Mouse (Mus musculus) liver, embryonic 12.5 days (tissue): Measurements from ENCODE around the gene Emc8. TPM values are rescaled to one million over a fixed set of nuclear protein-coding genes. Genes with fewer than 3 reads are reported as not detected.

ENCODE experiments used
- ATAC-seq: fragments of 200-750 bp; cut with Nextera tagmentation; 2 replicates; pipeline ENCODE4 v1.8.0; 2017; ENCODE audit warnings: moderate number of reproducible peaks, mild to moderate bottlenecking, moderate library complexity
- H3K27ac ChIP-seq: fragments of 300-500 bp; sonication (generic); 2 replicates; pipeline ENCODE4 v1.5.1; 2016; ENCODE audit warnings: mild to moderate bottlenecking
- H3K27me3 ChIP-seq: fragments of 300-500 bp; sonication (generic); replicated peaks from 2 replicates; pipeline ENCODE4 v1.6.1; 2016; ENCODE audit warnings: mild to moderate bottlenecking, moderate library complexity
- H3K36me3 ChIP-seq: fragments of 300-500 bp; sonication (generic); 2 replicates; pipeline ENCODE4 v1.6.1; 2016; ENCODE audit warnings: mild to moderate bottlenecking, moderate library complexity
- H3K4me1 ChIP-seq: fragments of 300-500 bp; sonication (generic); 2 replicates; pipeline ENCODE4 v1.6.1; 2016
- H3K4me2 ChIP-seq: fragments of 300-500 bp; sonication (generic); 2 replicates; pipeline ENCODE4 v1.6.1; 2016; ENCODE audit warnings: mild to moderate bottlenecking, moderate library complexity
- H3K4me3 ChIP-seq: fragments of 300-500 bp; sonication (generic); 2 replicates; pipeline ENCODE4 v1.5.1; 2016; ENCODE audit warnings: mild to moderate bottlenecking, moderate library complexity
- H3K9ac ChIP-seq: fragments of 300-500 bp; sonication (generic); 2 replicates; pipeline ENCODE4 v1.6.1; 2016; ENCODE audit warnings: mild to moderate bottlenecking, moderate library complexity
- H3K9me3 ChIP-seq: fragments of 300-500 bp; sonication (generic); replicated peaks from 2 replicates; pipeline ENCODE4 v1.6.1; 2016; ENCODE audit warnings: mild to moderate bottlenecking, moderate library complexity
- WGBS: fragments of 180-500 bp; shearing (Covaris S2); methylation state at CpG from one replicate; pipeline ENCODE4 v1.1.7; 2016; ENCODE audit not compliant: insufficient replicate concordance; 5-methylcytosine and 5-hydroxymethylcytosine counted together
- polyA plus RNA-seq: library from polyadenylated mRNA; unstranded; fragments of >200 nt; fragmentation: Nextera tagmentation; extraction: Ambion mirVana; gene quantifications from 2 replicates; pipeline ENCODE4 v1.2.1, GENCODE M21; 2016

Emc8 gene
- polyA plus RNA-seq, 1 experiment from 2014 or later = 180 TPM

DNA sequence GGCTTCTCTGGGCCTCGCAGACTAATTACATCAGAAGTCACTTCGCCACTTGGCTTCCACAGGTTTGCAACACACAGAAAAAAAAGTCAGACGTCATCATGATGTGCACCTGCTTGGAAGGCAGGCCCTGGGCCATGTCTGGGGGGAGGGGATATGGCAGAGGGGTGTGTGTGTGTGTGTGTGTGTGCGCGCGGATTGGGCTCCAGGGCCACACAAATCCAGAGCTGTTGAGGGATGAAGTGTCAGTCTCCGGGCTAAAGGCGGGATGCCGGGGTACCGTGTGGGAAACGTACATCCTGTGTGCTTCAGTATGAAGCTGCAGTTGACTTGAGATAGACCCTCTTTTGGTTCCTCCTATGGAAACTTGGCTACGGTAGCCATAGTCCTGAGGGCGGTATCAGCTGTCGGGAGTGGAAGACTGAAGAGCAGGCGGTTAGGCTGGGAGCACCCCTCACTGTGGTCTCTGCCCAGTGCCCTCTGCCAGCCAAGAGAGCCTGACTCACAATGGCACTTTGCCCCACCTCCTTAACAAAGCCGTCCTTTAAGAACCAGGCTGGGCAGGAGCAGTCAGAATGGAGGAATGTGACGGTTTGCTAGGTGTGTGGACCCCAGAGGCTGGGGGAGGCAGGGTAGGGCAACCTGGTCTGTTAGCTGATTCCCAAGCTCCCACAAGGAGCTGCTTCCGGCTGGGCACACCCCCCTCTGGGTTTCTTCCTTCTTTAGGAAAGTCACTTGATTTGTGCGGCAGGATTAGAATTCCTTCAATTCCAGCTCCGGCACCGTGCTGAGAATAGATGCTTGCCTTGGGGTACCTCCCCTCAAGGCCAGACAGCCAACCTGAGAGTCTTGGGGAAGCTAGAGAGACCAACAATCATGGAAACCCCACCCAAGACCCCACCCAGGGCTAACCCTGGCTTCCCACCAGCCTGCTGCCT, 36.7 kb downstream of the Emc8 start:
- peaks cover 16% of the 10 kb centered on the region for H3K4me1 ChIP-seq
- H3K4me3 ChIP-seq = no peak overlapping the region
- no peaks in the 10 kb centered on the region for H3K36me3 ChIP-seq
- no peak for ATAC-seq
- 0 out of 2 replicates have a peak, but pooled peaks cover 4% of the 10 kb centered on the region for H3K9me3 ChIP-seq
- no peak overlapping the region for H3K9ac ChIP-seq
- H3K27me3 ChIP-seq = peaks cover 78% of the 10 kb centered on the region
- no peak overlapping the region for H3K27ac ChIP-seq
- 73% methylated on average over 21 of the region's 21 CpGs for WGBS
- H3K4me2 ChIP-seq = no peak overlapping the region

DNA sequence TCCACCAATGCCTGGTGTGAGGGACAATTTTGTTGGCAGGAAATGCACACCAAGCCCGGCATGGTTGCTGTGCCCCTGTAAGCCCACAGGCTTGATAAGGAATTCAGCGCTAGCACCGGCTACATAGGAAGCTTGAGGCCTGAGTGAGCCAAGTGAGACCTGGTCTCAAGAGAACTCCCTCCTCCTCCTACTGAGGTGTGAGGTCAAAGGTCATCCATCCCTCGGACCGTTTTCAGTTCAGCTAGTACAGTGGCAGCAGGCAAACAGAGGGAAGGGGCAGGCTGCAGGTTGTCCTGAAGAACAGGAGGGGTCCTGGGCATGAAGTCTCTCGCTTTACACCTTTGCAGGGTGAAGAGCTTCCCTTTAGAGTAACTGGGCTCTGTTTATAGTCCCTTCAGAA, 37.5 kb downstream of the Emc8 start:
- H3K36me3 ChIP-seq = no peaks in the 10 kb centered on the region
- no peak overlapping the region for H3K4me3 ChIP-seq
- WGBS = 31% methylated on average over 6 of the region's 6 CpGs
- peaks cover 16% of the 10 kb centered on the region for H3K4me1 ChIP-seq
- no peak overlapping the region for H3K9ac ChIP-seq
- H3K4me2 ChIP-seq = no peak overlapping the region
- 0 out of 2 replicates have a peak, but pooled peaks cover 4% of the 10 kb centered on the region for H3K9me3 ChIP-seq
- H3K27me3 ChIP-seq = peaks cover 69% of the 10 kb centered on the region
- ATAC-seq = no peak
- no peak overlapping the region for H3K27ac ChIP-seq

DNA sequence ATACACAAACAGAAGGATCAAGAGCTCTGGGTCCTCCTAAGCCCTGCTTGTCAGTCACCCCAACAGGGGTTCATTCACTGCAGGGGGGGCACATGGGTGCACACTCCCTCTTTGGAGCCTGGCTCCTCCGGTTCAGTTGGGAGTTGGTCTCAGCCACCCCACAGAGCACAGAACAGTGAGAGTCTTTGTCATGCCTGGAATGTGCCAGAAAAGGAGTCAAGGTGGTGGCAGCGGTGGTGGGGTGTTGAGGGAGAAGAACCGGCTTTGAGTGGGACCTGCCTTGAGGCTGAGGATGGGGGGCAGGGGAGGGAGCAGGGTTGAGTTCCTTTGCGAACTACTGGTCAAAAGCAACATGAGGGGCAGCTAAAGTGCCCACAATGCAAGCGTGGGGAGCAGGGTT, 38.3 kb downstream of the Emc8 start:
- 0 out of 2 replicates have a peak, but pooled peaks cover 4% of the 10 kb centered on the region for H3K9me3 ChIP-seq
- no peak for ATAC-seq

DNA sequence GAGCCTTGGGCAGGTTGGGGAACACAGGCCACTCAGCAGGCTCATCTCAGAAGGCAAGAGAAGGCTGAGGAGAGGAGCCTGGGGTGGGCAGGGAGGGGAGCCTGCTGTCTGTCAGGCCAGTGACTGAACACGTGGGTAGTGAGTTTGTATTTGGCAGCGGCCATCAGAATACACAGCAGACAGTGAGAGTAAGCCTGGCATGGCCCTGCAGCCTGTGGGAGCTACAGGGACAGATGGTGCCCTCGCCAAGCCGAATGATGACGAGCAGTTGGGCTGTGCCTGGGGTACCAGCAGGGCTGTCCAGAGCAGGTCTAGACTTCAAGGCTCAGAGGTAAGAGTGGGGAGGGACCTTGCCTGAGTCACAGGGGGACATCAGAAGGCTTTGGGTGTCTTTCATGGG, 41.1 kb downstream of the Emc8 start:
- Histone ChIP-seq H3K9ac (no peak overlapping the region), H3K36me3 (no peaks in the 10 kb centered on the region), H3K9me3 (0 out of 2 replicates have a peak, but pooled peaks cover under 1% of the 10 kb centered on the region), H3K4me3 (no peak overlapping the region), H3K4me1 (peaks cover 23% of the 10 kb centered on the region), H3K4me2 (no peak overlapping the region), H3K27me3 (peaks cover 34% of the 10 kb centered on the region), H3K27ac (no peak overlapping the region)
- no peak for ATAC-seq
- WGBS = 84% methylated on average over 5 of the region's 5 CpGs

More for the DNA sequence above, 38.3 kb downstream of the Emc8 start:
- Histone ChIP-seq H3K27me3 (peaks cover 61% of the 10 kb centered on the region), H3K4me3 (no peak overlapping the region), H3K4me2 (no peak overlapping the region), H3K36me3 (no peaks in the 10 kb centered on the region), H3K4me1 (peaks cover 16% of the 10 kb centered on the region), H3K27ac (no peak overlapping the region), H3K9ac (no peak overlapping the region)
- WGBS = 48% methylated on average over 5 of the region's 5 CpGs

DNA sequence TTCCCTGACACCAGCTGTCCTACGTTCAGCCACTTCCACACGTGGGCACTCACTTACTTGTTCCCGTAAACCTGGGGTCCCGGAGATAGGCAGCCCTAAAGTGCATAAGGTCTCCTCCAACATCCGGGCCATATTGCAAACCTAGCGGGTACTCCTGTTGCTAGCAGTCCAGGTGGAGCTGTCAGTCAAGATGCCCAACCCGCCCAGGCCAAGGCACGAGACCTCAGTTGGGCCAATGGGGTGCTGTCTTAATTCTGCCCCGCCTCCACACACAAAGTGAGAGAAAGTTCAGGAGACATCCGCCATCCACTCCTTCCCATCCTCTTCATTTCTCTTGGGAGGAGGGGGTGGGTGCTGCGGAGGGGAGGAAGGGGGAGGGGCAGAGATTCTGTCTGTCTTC, 41.9 kb downstream of the Emc8 start:
- H3K27me3 ChIP-seq = peaks cover 25% of the 10 kb centered on the region
- no peaks in the 10 kb centered on the region for H3K9me3 ChIP-seq
- no peak overlapping the region for H3K27ac ChIP-seq
- H3K4me1 ChIP-seq = peaks cover 30% of the 10 kb centered on the region
- H3K9ac ChIP-seq = no peak overlapping the region
- H3K36me3 ChIP-seq = no peaks in the 10 kb centered on the region
- H3K4me2 ChIP-seq = no peak overlapping the region
- ATAC-seq = no peak
- 54% methylated on average over 11 of the region's 11 CpGs for WGBS
- no peak overlapping the region for H3K4me3 ChIP-seq

DNA sequence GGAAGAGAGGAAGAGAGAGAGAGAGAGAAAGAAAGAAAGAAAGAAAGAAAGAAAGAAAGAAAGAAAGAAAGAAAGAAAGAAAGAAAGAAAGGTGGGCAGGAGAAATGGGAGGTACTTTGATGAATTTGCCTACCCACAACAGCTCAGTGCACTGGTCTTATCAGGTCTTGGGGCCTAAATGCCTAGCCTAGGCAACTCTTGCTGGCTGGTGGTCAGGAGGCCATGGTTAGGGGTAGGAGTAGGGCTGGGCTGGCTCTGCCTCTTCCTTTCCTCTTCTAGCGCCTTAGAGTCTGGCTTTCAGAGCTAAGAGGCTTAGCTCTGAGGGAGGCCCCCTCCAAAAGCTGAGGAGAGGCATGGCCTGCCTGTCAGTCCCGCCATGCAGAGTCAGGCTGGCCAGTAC, 44.8 kb downstream of the Emc8 start:
- Histone ChIP-seq H3K9me3 (no peaks in the 10 kb centered on the region), H3K36me3 (no peaks in the 10 kb centered on the region), H3K4me3 (no peak overlapping the region), H3K27me3 (peaks cover 6% of the 10 kb centered on the region; the same call in 1 of the 2 replicates), H3K4me2 (no peak overlapping the region; the same call in 1 of the 2 replicates), H3K27ac (peak overlapping the region; percentile 58; the same call in 1 of the 2 replicates), H3K9ac (peak overlapping the region; percentile 36; the same call in 1 of the 2 replicates), H3K4me1 (peaks cover 51% of the 10 kb centered on the region)
- 41% methylated on average over 2 of the region's 2 CpGs for WGBS
- peak; percentile 64; the same call in 1 of the 2 replicates for ATAC-seq

DNA sequence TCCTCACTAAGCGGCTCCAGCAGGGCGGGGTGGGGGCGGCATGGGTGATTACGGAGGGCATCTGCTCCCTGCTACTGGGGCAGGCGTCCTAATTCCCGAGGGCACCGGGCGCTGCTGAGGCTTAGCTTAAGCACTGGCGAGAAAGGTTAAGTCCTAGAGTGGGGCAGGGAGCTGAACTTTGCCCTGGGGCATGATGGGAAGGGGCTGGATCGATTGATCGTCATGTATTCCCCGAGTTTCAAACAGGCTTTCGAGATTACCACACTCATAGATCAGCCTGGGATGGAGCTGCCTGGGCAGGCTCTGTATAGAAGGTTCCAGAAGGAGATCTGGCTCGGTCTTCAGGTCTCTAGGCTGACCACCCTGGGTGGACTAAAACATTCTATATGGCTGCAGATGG, 46.2 kb downstream of the Emc8 start:
- WGBS = 67% methylated on average over 14 of the region's 14 CpGs
- Histone ChIP-seq H3K4me1 (peaks cover 59% of the 10 kb centered on the region), H3K4me3 (no peak overlapping the region), H3K36me3 (no peaks in the 10 kb centered on the region), H3K9ac (no peak overlapping the region), H3K4me2 (no peak overlapping the region), H3K27me3 (peaks cover 4% of the 10 kb centered on the region; the same call in 1 of the 2 replicates), H3K27ac (no peak overlapping the region), H3K9me3 (no peaks in the 10 kb centered on the region)
- ATAC-seq = no peak

DNA sequence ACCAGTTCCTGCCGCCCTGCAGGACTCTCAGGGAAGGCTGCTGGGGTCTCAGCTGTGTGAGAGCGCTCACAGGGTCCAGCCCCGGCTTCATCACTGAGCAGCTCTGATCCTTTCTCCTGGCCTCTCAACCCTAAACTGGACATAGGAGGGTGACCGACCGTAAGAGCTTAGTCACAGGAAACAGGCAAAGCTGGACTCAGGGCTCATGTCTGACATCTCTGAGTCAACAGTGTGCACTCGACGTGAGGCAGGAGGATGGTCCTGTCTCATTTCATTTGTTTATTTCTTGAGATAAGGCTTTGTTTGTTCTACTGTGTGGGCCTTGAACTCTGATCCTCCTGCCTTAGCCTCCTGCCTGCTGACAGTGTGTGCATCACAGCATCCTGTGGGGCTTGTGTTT, 47.9 kb downstream of the Emc8 start:
- no peaks in the 10 kb centered on the region for H3K9me3 ChIP-seq
- peaks cover 59% of the 10 kb centered on the region for H3K4me1 ChIP-seq
- 47% methylated on average over 7 of the region's 7 CpGs for WGBS
- H3K4me2 ChIP-seq = no peak overlapping the region
- no peak for ATAC-seq
- 0 out of 2 replicates have a peak overlapping the region, but pooled peaks have one; percentile 13 for H3K27ac ChIP-seq
- no peaks in the 10 kb centered on the region for H3K36me3 ChIP-seq
- H3K27me3 ChIP-seq = peaks cover 14% of the 10 kb centered on the region; the same call in 1 of the 2 replicates
- no peak overlapping the region for H3K4me3 ChIP-seq
- H3K9ac ChIP-seq = no peak overlapping the region

DNA sequence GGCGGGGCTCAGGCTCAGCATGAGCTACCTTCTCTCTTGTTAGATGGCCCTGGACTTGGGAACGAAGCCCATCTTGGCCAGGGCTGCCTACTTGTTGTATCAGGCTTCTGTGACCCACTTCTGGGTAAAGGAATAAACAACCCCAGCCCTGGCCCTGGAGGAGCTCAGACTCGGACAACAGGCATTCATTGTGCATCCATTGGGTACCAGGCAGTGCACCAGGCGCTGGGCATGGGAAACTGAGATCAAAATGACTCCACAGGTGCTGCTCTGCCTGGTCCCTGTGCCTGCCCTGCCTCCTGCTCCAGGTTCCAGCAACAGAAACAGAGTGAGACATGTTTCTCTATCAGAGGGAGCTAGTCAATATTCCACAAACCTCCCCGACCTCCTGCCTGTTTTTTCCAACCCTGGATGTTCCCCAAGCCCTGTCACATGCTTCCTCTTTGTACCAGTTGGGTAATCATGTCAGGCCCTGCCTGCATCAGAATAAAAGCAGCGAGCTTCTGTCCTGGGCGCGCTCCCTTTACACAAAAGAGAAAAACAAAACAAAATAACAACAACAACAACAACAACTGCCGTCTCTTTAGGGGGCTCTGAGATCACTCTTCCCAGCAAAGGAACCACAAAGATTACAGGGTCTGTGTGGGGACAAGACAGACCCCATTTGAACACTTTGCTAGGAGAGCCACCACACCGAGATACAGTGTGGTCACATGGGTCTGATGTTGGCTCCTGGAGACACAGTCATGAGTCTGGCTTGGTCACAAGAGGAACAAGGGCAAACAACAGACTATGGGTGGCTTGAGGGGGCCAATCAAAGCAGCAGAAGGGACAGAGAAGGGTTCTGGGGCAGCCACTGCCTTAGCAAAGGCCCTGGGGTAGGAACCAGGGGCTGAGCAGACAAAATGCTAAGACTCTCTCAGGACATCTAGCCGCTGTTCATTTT, 48.9 kb downstream of the Emc8 start:
- Histone ChIP-seq H3K27ac (0 out of 2 replicates have a peak overlapping the region, but pooled peaks have one; percentile 25), H3K4me3 (no peak overlapping the region), H3K9ac (no peak overlapping the region), H3K36me3 (no peaks in the 10 kb centered on the region), H3K4me1 (peaks cover 54% of the 10 kb centered on the region), H3K27me3 (peaks cover 14% of the 10 kb centered on the region; the same call in 1 of the 2 replicates), H3K4me2 (no peak overlapping the region), H3K9me3 (no peaks in the 10 kb centered on the region)
- ATAC-seq = no peak
- WGBS = 55% methylated on average over 11 of the region's 11 CpGs

DNA sequence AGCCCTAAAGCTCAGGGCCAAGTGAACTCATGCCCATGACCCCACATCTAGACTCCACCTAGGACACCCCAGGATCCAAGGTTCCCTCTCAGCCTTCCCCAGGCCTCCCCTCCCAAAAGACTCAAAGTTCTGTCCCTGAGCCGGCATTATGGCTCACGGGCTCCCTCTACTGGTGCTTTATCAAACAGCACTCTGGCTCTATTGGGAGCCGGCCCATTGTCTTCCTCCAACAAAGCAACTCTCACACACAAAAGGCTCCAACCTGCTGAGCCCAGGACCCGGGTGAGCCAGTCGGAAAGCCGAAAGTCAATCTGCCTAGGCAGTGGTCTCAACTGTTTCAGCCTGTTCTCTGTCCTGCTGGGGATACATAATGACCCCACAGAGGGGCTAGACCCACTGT, 50.3 kb downstream of the Emc8 start:
- Histone ChIP-seq H3K4me2 (no peak overlapping the region), H3K9me3 (no peaks in the 10 kb centered on the region), H3K9ac (no peak overlapping the region), H3K4me1 (peaks cover 40% of the 10 kb centered on the region), H3K27me3 (peaks cover 27% of the 10 kb centered on the region), H3K27ac (no peak overlapping the region), H3K4me3 (no peak overlapping the region), H3K36me3 (no peaks in the 10 kb centered on the region)
- under 1% methylated on average over 6 of the region's 6 CpGs for WGBS
- no peak; the same call in 1 of the 2 replicates for ATAC-seq

DNA sequence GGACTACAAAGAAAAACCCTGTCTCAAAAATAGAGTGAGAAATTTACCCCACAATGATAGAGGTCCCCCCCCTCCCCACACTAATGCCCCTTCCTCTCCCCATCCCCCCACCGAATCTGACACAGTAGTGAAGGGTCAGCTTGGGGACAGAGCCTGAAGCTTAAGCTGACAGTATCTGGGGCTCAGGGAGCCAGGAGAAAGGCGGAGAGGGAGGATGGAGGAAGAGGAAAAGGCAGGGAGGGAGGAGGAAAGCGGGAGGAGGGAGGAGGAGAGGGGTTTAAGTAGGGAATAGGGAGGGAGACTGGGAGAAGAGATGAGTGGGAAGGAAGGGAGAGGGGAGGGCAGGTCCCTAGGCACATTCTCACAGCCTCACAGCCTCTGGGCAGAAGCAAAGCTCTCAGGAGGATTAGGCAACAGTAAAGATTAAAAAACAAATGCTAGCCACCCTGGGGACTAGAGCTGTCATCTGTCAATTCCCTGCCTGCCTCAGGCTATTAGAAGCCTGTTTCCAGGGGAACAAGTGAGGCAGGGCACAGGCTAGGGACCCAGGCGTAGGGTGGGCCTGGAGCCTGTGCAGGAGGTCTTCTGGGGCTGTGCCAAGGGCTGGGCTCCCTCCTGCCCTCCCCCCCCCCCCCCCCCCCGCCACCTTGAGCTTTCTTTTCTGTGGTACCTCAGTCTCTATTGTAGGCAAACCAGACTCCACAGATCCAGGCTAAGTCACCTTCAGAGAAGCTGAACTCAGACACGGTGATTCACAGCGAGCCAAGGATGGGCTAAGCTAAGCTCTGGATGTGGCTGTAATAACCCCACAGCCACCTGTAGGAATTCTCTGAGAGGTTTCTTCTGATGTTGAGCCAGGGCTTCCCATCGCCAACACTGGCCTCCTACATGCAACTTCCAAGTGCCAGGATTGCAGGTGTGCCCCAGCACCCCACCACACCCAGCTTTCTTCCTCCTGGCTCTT, 51.4 kb downstream of the Emc8 start:
- Histone ChIP-seq H3K4me1 (peaks cover 33% of the 10 kb centered on the region), H3K27me3 (peaks cover 33% of the 10 kb centered on the region), H3K4me3 (no peak overlapping the region), H3K36me3 (no peaks in the 10 kb centered on the region), H3K4me2 (no peak overlapping the region), H3K9ac (no peak overlapping the region), H3K9me3 (no peaks in the 10 kb centered on the region), H3K27ac (no peak overlapping the region)
- WGBS = 39% methylated on average over 7 of the region's 8 CpGs
- no peak for ATAC-seq
